Mouse (Mus musculus): Measurements from ENCODE around the gene AC109138.7. TPM values are rescaled to one million over a fixed set of nuclear protein-coding genes. Genes with fewer than 3 reads are reported as not detected.

The AC109138.7 gene
- total and polyA plus RNA-seq, 3 experiments = not detected

DNA sequence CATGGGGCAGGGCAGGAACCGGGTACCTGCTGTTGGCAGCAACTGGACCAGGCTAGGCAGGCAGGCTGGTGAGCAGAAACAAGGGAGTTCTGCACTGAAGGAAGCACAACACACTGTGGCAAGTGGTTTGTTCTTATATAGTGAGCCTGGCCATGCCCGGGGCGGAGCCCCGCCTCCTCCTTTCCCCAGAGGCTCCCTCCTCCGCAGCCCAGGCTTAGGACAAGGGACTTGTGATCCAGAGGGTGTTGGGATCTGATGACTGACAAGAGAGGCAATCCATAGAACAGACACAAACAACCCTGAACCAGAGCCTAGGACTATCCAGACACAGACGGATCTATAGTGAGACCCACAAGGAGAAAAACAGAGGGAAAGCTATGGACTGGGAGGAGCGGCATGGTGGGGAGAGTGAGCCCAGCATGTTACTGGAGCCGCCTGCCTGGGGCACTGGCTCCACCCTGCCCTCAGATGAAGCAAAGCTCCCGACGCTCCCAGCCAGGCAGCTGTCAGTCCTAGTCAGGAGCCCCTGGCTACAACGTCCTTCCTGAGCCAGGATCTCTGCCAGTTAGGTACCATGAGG lies 38.7 kb upstream of the AC109138.7 start, which contains the start of gene Carns1:
Gene Carns1, minus strand, starts transcription at position 112 of the 580 bp plus-strand sequence.
- peaks cover 6 to 36% of the 10 kb centered on the region in 2 experiments for H3K4me1 ChIP-seq (ENCODE audit: control insufficient read depth in 1 of 2, insufficient read depth in 2 of 2)
- in situ Hi-C loops (cut with MboI; ENCODE audit: low pct_ligation_motif_present, low pct_unique_long_range_greater_than_20kb, low sequenced_read_pairs) = no loop called here

DNA sequence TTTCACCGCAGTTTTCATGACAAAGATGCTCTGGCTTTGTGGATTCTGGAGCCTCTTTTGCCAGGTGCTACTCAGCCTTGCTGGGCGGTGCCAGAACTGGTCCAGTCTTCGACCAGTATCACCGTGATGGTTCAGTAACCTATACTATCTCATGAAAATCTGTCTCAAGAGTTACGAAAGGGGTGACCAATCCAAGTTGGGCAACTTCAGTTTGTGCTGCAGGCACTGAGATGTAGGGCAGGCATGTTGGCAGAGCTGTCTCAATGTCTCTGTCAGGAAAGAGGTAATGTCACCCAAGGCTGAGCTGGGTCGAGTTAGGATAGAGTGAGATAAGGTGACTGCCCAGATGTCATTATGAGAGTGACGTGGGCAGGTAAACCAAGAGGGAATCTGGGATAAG lies 33.7 kb upstream of the AC109138.7 start:
- dilution Hi-C loops (cut with MboI; ENCODE audit: extremely low pct_ligation_motif_present, extremely low pct_unique_long_range_greater_than_20kb, low sequenced_read_pairs) = no loop called here
- H3K27ac ChIP-seq (ENCODE audit: insufficient read depth, low read depth) = no peak overlapping the region
- in situ Hi-C loops (cut with MboI; ENCODE audit: low pct_ligation_motif_present, low pct_unique_long_range_greater_than_20kb, low sequenced_read_pairs) = no loop called here

More for the DNA sequence above, 38.7 kb upstream of the AC109138.7 start, which contains the start of gene Carns1:
- Histone ChIP-seq H3K79me2 (replicated peaks; ENCODE audit: control insufficient read depth, extremely low read depth, insufficient read depth, poor library complexity, severe bottlenecking) (no peaks in the 10 kb centered on the region), H3K4me2 (ENCODE audit: insufficient read depth, low read depth, poor library complexity, severe bottlenecking) (no peak within 1 kb of the TSS), H3K9ac (ENCODE audit: insufficient read depth, low read depth) (no peak within 1 kb of the TSS), H3K27ac (ENCODE audit: insufficient read depth, low read depth) (no peak within 1 kb of the TSS), H3K9me3 (replicated peaks; ENCODE audit: low read length) (no peaks in the 10 kb centered on the region), H3K4me3 (replicated peaks in 1 of 3; ENCODE audit: low read depth in 2 of 3, low read length in 2 of 3, poor library complexity in 1 of 3) (no peak within 1 kb of the TSS), H3K36me3 (replicated peaks in 1 of 2; ENCODE audit: control insufficient read depth in 1 of 2, insufficient read depth in 1 of 2, low read length in 1 of 2) (peaks cover 7 to 60% of the 10 kb centered on the region in 2 experiments), H3K27me3 (replicated peaks) (no peaks in the 10 kb centered on the region)
- no peak for DNase-seq (ENCODE audit: extremely low read depth)
- dilution Hi-C loops (cut with MboI; ENCODE audit: extremely low pct_ligation_motif_present, extremely low pct_unique_long_range_greater_than_20kb, low sequenced_read_pairs) = no loop called here
- TF ChIP-seq ELF1 (IDR thresholded peaks at IDR 0.05; ENCODE audit: low read depth, low read length) = no peak
- TF ChIP-seq MYC (IDR thresholded peaks at IDR 0.05; ENCODE audit: low read depth, low read length) = no peak
- no peak for TF ChIP-seq MAZ (IDR thresholded peaks at IDR 0.05; ENCODE audit: low read depth, low read length)
- TF ChIP-seq ZC3H11A (IDR thresholded peaks at IDR 0.05; ENCODE audit: low read depth, low read length) = no peak
- TF ChIP-seq CHD2 (IDR thresholded peaks at IDR 0.05; ENCODE audit: low read length) = no peak
- no peak for TF ChIP-seq RCOR1 (conservative IDR thresholded peaks at IDR 0.05; ENCODE audit: low read depth, low read length)
- no peak for TF ChIP-seq HCFC1 (IDR thresholded peaks at IDR 0.05; ENCODE audit: low read depth, low read length)
- TF ChIP-seq POLR2AphosphoS2 (IDR thresholded peaks at IDR 0.05; ENCODE audit: low read depth, low read length) = no peak
- no peak for TF ChIP-seq NRF1 (IDR thresholded peaks at IDR 0.05; ENCODE audit: low read depth, low read length)
- TF ChIP-seq USF2 (conservative IDR thresholded peaks at IDR 0.05; ENCODE audit: low read depth, low read length) = no peak
- no peak for TF ChIP-seq ZMIZ1 (IDR thresholded peaks at IDR 0.05; ENCODE audit: low read depth, low read length)
- no peak for TF ChIP-seq BHLHE40 (IDR thresholded peaks at IDR 0.05; ENCODE audit: low read depth, low read length)
- no peak for TF ChIP-seq ZKSCAN1 (IDR thresholded peaks at IDR 0.05; ENCODE audit: borderline replicate concordance, low read depth, low read length)
- no peak for TF ChIP-seq JUN (IDR thresholded peaks at IDR 0.05; ENCODE audit: insufficient read depth, low read depth, low read length)
- no peak for TF ChIP-seq RAD21 (IDR thresholded peaks at IDR 0.05; ENCODE audit: low read depth, low read length)
- no peak for TF ChIP-seq JUND (conservative IDR thresholded peaks at IDR 0.05; ENCODE audit: low read depth, low read length)
- no peak for TF ChIP-seq TCF12 (IDR thresholded peaks at IDR 0.05; ENCODE audit: low read depth, low read length)

More for the DNA sequence above, 33.7 kb upstream of the AC109138.7 start:
- H3K9me3 ChIP-seq (replicated peaks; ENCODE audit: low read length) = no peaks in the 10 kb centered on the region
- no peak for DNase-seq (ENCODE audit: extremely low read depth)
- no peak overlapping the region for H3K9ac ChIP-seq (ENCODE audit: insufficient read depth, low read depth)
- H3K4me2 ChIP-seq (ENCODE audit: insufficient read depth, low read depth, poor library complexity, severe bottlenecking) = no peak overlapping the region
- H3K36me3 ChIP-seq (replicated peaks in 1 of 2; ENCODE audit: control insufficient read depth in 1 of 2, insufficient read depth in 1 of 2, low read length in 1 of 2) = peaks cover 48 to 85% of the 10 kb centered on the region in 2 experiments
- TF ChIP-seq HCFC1 (IDR thresholded peaks at IDR 0.05; ENCODE audit: low read depth, low read length) (no peak), TBP (conservative IDR thresholded peaks at IDR 0.05; ENCODE audit: low read depth, low read length) (no peak), POLR2A (IDR thresholded peaks at IDR 0.05; ENCODE audit: low read depth, low read length) (no peak), ETS1 (conservative IDR thresholded peaks at IDR 0.05; ENCODE audit: low read depth, low read length) (no peak), TCF12 (IDR thresholded peaks at IDR 0.05; ENCODE audit: low read depth, low read length) (no peak), KAT2A (IDR thresholded peaks at IDR 0.05; ENCODE audit: insufficient replicate concordance, low read length) (no peak), MXI1 (IDR thresholded peaks at IDR 0.05; ENCODE audit: low read depth, low read length) (no peak), SMC3 (IDR thresholded peaks at IDR 0.05; ENCODE audit: low read depth, low read length) (no peak)
- H3K27me3 ChIP-seq (replicated peaks) = no peaks in the 10 kb centered on the region
- no peaks in the 10 kb centered on the region for H3K79me2 ChIP-seq (replicated peaks; ENCODE audit: control insufficient read depth, extremely low read depth, insufficient read depth, poor library complexity, severe bottlenecking)
- H3K4me1 ChIP-seq (ENCODE audit: control insufficient read depth in 1 of 2, insufficient read depth in 2 of 2) = peaks cover 5 to 38% of the 10 kb centered on the region in 2 experiments; a peak in 3 of 4 replicates
- H3K4me3 ChIP-seq (replicated peaks in 1 of 3; ENCODE audit: low read depth in 2 of 3, low read length in 2 of 3, poor library complexity in 1 of 3) = no peak overlapping the region
